Mouse (Mus musculus) myocyte (in vitro differentiated cells): ENCODE measurements at regions not wholly inside any gene's neighbourhood (a gene's known extent, or its start where the extent isn't known, plus 50 kb on each side); places are given as distances from the start of the nearest gene placed in this dataset.

Source experiments
- H3K27me3 ChIP-seq: one replicate; pipeline ENCODE4 v1.6.1; 2011; ENCODE audit not compliant: control insufficient read depth, insufficient read depth, insufficient read length
- H3K36me3 ChIP-seq: one replicate; pipeline ENCODE4 v1.6.1; 2011; ENCODE audit not compliant: control insufficient read depth, insufficient read depth
- H3K4me2 ChIP-seq: one replicate; pipeline ENCODE4 v1.6.1; 2011; ENCODE audit warnings: low read depth, control low read depth
- H3K4me3 ChIP-seq: one replicate; pipeline ENCODE4 v1.5.1; 2011; ENCODE audit warnings: mild to moderate bottlenecking, control low read depth, moderate library complexity
- H3K79me2 ChIP-seq: one replicate; pipeline ENCODE4 v1.6.1; 2011; ENCODE audit not compliant: control insufficient read depth, insufficient read depth
- H3ac ChIP-seq: one replicate; pipeline ENCODE4 v1.6.1; 2011; ENCODE audit not compliant: control insufficient read depth, insufficient read length
- CEBPB ChIP-seq: IDR thresholded peaks from 2 replicates; pipeline ENCODE4 v1.6.1; 2011; ENCODE audit warnings: mild to moderate bottlenecking, moderate library complexity; ENCODE audit not compliant: poor library complexity, insufficient read depth, severe bottlenecking
- E2F4 ChIP-seq: IDR thresholded peaks from one replicate; pipeline ENCODE4 v1.6.1; 2011; ENCODE audit warnings: mild to moderate bottlenecking, control low read depth, moderate library complexity; ENCODE audit not compliant: insufficient read depth
- MAX ChIP-seq: IDR thresholded peaks from one replicate; pipeline ENCODE4 v1.6.1; 2011; ENCODE audit warnings: low read depth, mild to moderate bottlenecking, control low read depth
- MYOD1 ChIP-seq, 3 experiments: IDR thresholded peaks; one replicate each; pipeline ENCODE4 v1.6.1; 2011; ENCODE audit warnings: control low read depth in 2 of 3, low read depth in 2 of 3, mild to moderate bottlenecking in 2 of 3, moderate library complexity in 1 of 3; ENCODE audit not compliant: insufficient read length in 2 of 3, control insufficient read depth in 1 of 3
- MYOG ChIP-seq, 3 experiments: IDR thresholded peaks; one replicate each; pipeline ENCODE4 v1.6.1; 2011; ENCODE audit warnings: control low read depth in 2 of 3, low read depth in 2 of 3, mild to moderate bottlenecking in 2 of 3; ENCODE audit not compliant: insufficient read length in 2 of 3, control insufficient read depth in 1 of 3, insufficient read depth in 1 of 3
- POLR2A ChIP-seq: IDR thresholded peaks from one replicate; pipeline ENCODE4 v1.6.1; 2011; ENCODE audit warnings: low read depth, mild to moderate bottlenecking, control low read depth, moderate library complexity; ENCODE audit not compliant: insufficient read length
- POLR2AphosphoS2 ChIP-seq: IDR thresholded peaks from one replicate; pipeline ENCODE4 v1.6.1; 2011; ENCODE audit warnings: low read depth, control low read depth; ENCODE audit not compliant: insufficient read length
- REST ChIP-seq: IDR thresholded peaks from one replicate; pipeline ENCODE4 v1.6.1; 2011; ENCODE audit warnings: mild to moderate bottlenecking, control low read depth, moderate library complexity; ENCODE audit not compliant: insufficient read depth, insufficient read length
- SRF ChIP-seq: IDR thresholded peaks from one replicate; pipeline ENCODE4 v1.6.1; 2011; ENCODE audit warnings: low read depth; ENCODE audit not compliant: control insufficient read depth, insufficient read length
- TCF12 ChIP-seq: IDR thresholded peaks from one replicate; pipeline ENCODE4 v1.6.1; 2011; ENCODE audit warnings: mild to moderate bottlenecking, control low read depth; ENCODE audit not compliant: poor library complexity, insufficient read depth, severe bottlenecking
- TCF3 ChIP-seq: IDR thresholded peaks from one replicate; pipeline ENCODE4 v1.6.1; 2011; ENCODE audit warnings: low read depth, control low read depth; ENCODE audit not compliant: insufficient read length
- USF1 ChIP-seq: IDR thresholded peaks from one replicate; pipeline ENCODE4 v1.6.1; 2011; ENCODE audit warnings: low read depth, mild to moderate bottlenecking, control low read depth, moderate library complexity

DNA sequence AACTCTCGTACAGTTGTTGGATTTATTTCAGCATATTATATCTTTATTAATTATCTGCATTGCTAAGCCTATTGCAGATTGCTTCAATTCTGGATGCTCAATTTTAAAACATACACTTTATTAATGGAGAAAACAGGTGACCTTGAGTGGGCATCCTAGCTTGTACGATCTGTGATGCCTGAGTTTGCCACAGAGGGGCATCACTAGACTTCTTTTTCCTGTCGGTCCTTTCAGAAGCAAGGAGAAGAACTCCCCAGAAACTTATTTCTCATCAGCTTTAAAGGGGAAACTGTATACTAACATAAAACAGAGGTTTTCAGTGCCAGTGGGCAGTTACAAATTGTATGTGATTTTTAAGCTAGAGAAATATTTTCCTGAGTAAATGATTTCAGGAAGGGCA lies 201.8 kb downstream of the Dmrta1 start:
- no peak overlapping the region for H3K4me2 ChIP-seq
- no peak overlapping the region for H3ac ChIP-seq
- TF ChIP-seq MYOG (IDR thresholded peaks at IDR 0.05; ENCODE audit: control insufficient read depth in 1 of 3, insufficient read depth in 1 of 3, insufficient read length in 2 of 3, low read depth in 2 of 3) (no peak), USF1 (no peak), REST (no peak), MAX (no peak), E2F4 (no peak), POLR2A (no peak), CEBPB (no peak), POLR2AphosphoS2 (no peak), TCF12 (no peak), MYOD1 (IDR thresholded peaks at IDR 0.05; ENCODE audit: control insufficient read depth in 1 of 3, insufficient read length in 2 of 3, low read depth in 2 of 3) (no peak), SRF (no peak), TCF3 (no peak)
- no peaks in the 10 kb centered on the region for H3K36me3 ChIP-seq
- no peaks in the 10 kb centered on the region for H3K79me2 ChIP-seq
- H3K27me3 ChIP-seq, result no peaks in the 10 kb centered on the region
- H3K4me3 ChIP-seq, result no peak overlapping the region

DNA sequence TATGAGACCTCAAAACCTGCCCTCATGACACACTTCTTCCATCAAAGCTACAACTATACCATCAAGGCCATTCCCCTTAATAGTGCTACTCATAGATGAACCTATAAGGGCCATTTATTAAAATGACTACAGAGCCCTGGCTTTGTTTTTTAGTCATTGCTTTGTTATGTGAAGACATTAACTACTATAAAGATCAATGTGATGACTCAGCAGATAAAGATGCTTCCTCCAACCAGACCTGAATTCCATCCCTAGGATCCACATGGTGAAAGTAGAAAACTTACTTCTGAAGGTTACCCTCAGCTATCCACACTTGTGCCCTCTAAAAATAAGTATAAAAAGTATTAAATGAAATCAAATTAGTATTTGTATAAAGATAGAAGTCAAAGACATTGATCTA lies 230.4 kb downstream of the Dmrta1 start:
- H3K79me2 ChIP-seq, result no peaks in the 10 kb centered on the region
- no peak overlapping the region for H3ac ChIP-seq
- no peak for TF ChIP-seq MYOG (IDR thresholded peaks at IDR 0.05; ENCODE audit: control insufficient read depth in 1 of 3, insufficient read depth in 1 of 3, insufficient read length in 2 of 3, low read depth in 2 of 3)
- TF ChIP-seq CEBPB, result no peak
- TF ChIP-seq MAX, result no peak
- TF ChIP-seq POLR2AphosphoS2, result no peak
- no peak for TF ChIP-seq TCF12
- no peak for TF ChIP-seq USF1
- TF ChIP-seq MYOD1 (IDR thresholded peaks at IDR 0.05; ENCODE audit: control insufficient read depth in 1 of 3, insufficient read length in 2 of 3, low read depth in 2 of 3), result no peak
- no peak for TF ChIP-seq TCF3
- no peak for TF ChIP-seq SRF
- no peak for TF ChIP-seq REST
- no peak overlapping the region for H3K4me3 ChIP-seq
- H3K27me3 ChIP-seq, result no peaks in the 10 kb centered on the region
- no peaks in the 10 kb centered on the region for H3K36me3 ChIP-seq
- no peak overlapping the region for H3K4me2 ChIP-seq

DNA sequence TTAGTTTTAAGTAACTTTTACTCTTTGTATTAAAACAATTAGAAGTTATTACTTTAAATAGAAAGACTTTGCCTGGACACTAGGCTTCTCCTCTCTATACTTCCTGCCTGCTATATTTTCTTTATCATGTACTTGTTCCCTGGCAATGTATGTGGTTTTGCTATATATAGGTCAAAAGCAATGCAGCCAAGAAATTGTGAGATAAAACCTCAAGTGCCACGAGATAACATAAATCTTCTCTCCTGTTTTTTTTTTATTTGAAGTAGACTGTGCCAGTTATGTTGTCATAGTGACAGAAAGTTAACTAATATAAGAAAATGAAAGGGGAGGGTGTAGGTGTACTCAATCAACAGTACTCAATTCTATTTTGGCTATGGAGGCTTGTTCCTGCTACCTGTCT lies 258.4 kb downstream of the Dmrta1 start:
- no peak for TF ChIP-seq TCF12
- no peak for TF ChIP-seq CEBPB
- TF ChIP-seq REST, result no peak
- no peak for TF ChIP-seq MYOG (IDR thresholded peaks at IDR 0.05; ENCODE audit: control insufficient read depth in 1 of 3, insufficient read depth in 1 of 3, insufficient read length in 2 of 3, low read depth in 2 of 3)
- H3K79me2 ChIP-seq, result no peaks in the 10 kb centered on the region
- H3ac ChIP-seq, result no peak overlapping the region
- H3K27me3 ChIP-seq, result no peaks in the 10 kb centered on the region
- no peaks in the 10 kb centered on the region for H3K36me3 ChIP-seq
- no peak overlapping the region for H3K4me2 ChIP-seq
- no peak overlapping the region for H3K4me3 ChIP-seq

DNA sequence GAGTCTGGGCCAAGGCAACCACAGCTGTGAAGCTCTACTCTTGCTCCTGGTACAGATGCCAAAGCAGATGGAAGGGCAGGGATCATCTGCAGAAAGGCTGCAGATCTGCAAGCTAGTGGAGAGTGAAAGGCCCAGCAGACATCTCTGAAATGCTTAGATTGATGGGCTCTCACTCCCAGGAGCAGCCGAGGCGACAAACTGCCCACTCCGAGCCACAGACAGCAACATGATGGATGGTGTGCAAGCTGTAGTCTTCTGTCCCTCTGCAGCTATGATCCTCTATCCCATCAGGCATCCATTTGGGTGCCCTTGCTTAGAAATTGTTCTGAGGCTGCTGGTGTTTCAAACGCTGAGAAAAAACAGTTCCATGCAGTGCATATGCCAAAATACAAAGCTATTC lies 262.1 kb downstream of the Dmrta1 start:
- no peak overlapping the region for H3ac ChIP-seq
- no peaks in the 10 kb centered on the region for H3K79me2 ChIP-seq
- no peak overlapping the region for H3K4me2 ChIP-seq
- TF ChIP-seq E2F4, result no peak
- TF ChIP-seq POLR2AphosphoS2, result no peak
- no peak for TF ChIP-seq POLR2A
- TF ChIP-seq USF1, result no peak
- H3K27me3 ChIP-seq, result no peaks in the 10 kb centered on the region
- no peaks in the 10 kb centered on the region for H3K36me3 ChIP-seq
- H3K4me3 ChIP-seq, result no peak overlapping the region

DNA sequence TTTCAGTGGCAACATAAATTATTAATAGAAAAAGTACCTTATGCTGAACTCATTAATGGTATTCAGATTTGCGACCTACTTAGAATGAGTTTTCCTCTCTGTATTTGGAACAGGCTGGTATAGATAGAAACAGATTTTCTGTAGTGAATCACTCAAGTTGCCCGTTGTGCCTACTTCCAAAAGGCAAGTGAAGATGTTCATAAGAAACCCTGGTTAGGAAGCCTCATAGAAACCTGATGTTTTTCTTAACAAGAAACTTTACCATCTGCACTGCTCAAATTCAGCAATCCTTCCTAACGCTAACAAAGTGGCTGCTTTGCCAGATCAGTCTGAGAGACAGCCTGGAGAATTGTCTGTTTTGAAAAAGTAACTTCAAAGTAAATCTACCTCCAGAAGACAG lies 242.5 kb upstream of the Zfp352 start:
- H3K4me2 ChIP-seq, result no peak overlapping the region
- H3K4me3 ChIP-seq, result no peak overlapping the region
- no peaks in the 10 kb centered on the region for H3K27me3 ChIP-seq
- no peaks in the 10 kb centered on the region for H3K36me3 ChIP-seq
- no peak overlapping the region for H3ac ChIP-seq
- H3K79me2 ChIP-seq, result no peaks in the 10 kb centered on the region
- TF ChIP-seq MYOD1 (IDR thresholded peaks at IDR 0.05; ENCODE audit: control insufficient read depth in 1 of 3, insufficient read length in 2 of 3, low read depth in 2 of 3) (no peak), POLR2A (no peak), USF1 (no peak), POLR2AphosphoS2 (no peak), TCF3 (no peak), MAX (no peak), SRF (no peak)
